Mouse (Mus musculus) kidney, adult 2 months (tissue): Measurements from ENCODE around the gene Frem1. TPM values are rescaled to one million over a fixed set of nuclear protein-coding genes. Genes with fewer than 3 reads are reported as not detected.

Experiments used
- DNase-seq: peaks from one replicate; pipeline ENCODE4 v3.0.0; 2021
- H3K27ac ChIP-seq: fragments of 200-500 bp; 2 replicates; pipeline ENCODE4 v1.5.1; 2012; ENCODE audit warnings: low read depth, low read length, control low read depth, inconsistent platforms; ENCODE audit not compliant: insufficient read depth
- H3K27me3 ChIP-seq: fragments of 200-500 bp; replicated peaks from 2 replicates; pipeline ENCODE4 v1.6.1; 2012; ENCODE audit warnings: mild to moderate bottlenecking, moderate library complexity, low read length, inconsistent platforms; ENCODE audit not compliant: control insufficient read depth, insufficient read depth
- H3K36me3 ChIP-seq: fragments of 200-500 bp; 2 replicates; pipeline ENCODE4 v1.6.1; 2012; ENCODE audit warnings: mild to moderate bottlenecking, moderate library complexity, low read length, inconsistent platforms; ENCODE audit not compliant: control insufficient read depth, insufficient read depth
- H3K4me1 ChIP-seq: fragments of 200-500 bp; 2 replicates; pipeline ENCODE4 v1.6.1; 2011; ENCODE audit warnings: low read length; ENCODE audit not compliant: control insufficient read depth, insufficient read depth
- H3K4me3 ChIP-seq: fragments of 200-500 bp; 2 replicates; pipeline ENCODE4 v1.5.1; 2011; ENCODE audit warnings: mild to moderate bottlenecking, low read depth, low read length, control low read depth; ENCODE audit not compliant: insufficient read depth
- CTCF ChIP-seq: fragments of 200-500 bp; conservative IDR thresholded peaks from 2 replicates; pipeline ENCODE4 v1.5.1; 2011; ENCODE audit warnings: low read depth, mild to moderate bottlenecking, control low read depth, low read length, moderate library complexity, mixed read lengths; ENCODE audit not compliant: insufficient read depth, insufficient read length
- POLR2A ChIP-seq: fragments of 200-500 bp; IDR thresholded peaks from one replicate; pipeline ENCODE4 v1.6.1; 2011; ENCODE audit warnings: low read depth, low read length, control low read depth
- whole genome bisulfite sequencing: fragments of 180-500 bp; shearing (Covaris S2); methylation state at CpG from one replicate; pipeline ENCODE4 v1.1.7; 2018; 5-methylcytosine and 5-hydroxymethylcytosine counted together
- polyA plus RNA-seq: library from polyadenylated mRNA; depleted of rRNA; stranded (reverse); fragments of >200 nt; gene quantifications from 2 replicates; pipeline ENCODE4 v1.2.3, GENCODE M21; 2012

Gene Frem1
- polyA plus RNA-seq, 1 experiment, result 4.6 TPM

DNA sequence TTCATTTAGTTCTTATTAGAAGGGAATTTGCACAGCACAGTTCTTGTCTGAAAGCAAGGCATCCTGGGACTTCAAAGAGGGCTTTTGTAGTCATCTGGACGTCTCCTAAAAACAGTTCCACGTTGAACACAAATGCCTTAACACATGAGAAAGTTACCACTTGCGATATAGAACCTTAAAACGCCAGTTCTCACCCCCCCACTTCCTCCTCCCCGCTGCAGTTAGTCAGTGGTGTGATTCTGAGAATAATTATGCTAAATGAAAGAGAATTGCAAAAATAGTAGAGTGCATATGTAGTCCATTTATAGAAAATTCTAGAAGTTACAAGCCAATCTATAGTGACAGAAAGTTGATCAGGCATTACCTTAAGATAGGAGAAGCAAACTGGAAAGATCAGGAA lies 159.9 kb downstream of the Frem1 start:
- no peak for DNase-seq
- Histone ChIP-seq H3K4me1 (no peaks in the 10 kb centered on the region), H3K27me3 (no peaks in the 10 kb centered on the region), H3K36me3 (no peaks in the 10 kb centered on the region), H3K27ac (no peak overlapping the region), H3K4me3 (no peak overlapping the region)
- no peak for TF ChIP-seq CTCF
- no peak for TF ChIP-seq POLR2A
- 79% methylated on average over 5 of the region's 5 CpGs for WGBS

DNA sequence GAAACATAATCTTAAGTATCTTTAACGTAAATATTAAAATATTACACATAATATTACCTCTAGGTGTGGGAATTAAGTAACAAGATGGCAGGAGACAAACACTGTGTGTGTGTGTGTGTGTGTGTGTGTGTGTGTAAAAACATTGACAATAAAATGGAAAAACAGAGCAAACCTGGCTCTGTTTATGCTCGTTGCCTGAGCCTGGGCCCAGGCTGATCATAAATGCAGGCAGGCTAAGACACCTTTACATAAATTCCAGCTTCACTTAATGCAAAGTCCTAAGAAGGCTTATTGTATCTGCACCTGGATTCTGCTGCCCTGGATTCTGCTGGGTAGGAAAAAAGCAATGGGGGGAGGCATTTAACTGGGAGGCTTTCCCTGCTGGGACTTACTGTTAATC lies 160.6 kb downstream of the Frem1 start:
- Histone ChIP-seq H3K27ac (no peak overlapping the region), H3K4me1 (no peaks in the 10 kb centered on the region), H3K36me3 (no peaks in the 10 kb centered on the region), H3K4me3 (no peak overlapping the region), H3K27me3 (no peaks in the 10 kb centered on the region)
- TF ChIP-seq POLR2A (no peak), CTCF (no peak)
- 82% methylated on average over 2 of the region's 2 CpGs for WGBS
- no peak for DNase-seq

DNA sequence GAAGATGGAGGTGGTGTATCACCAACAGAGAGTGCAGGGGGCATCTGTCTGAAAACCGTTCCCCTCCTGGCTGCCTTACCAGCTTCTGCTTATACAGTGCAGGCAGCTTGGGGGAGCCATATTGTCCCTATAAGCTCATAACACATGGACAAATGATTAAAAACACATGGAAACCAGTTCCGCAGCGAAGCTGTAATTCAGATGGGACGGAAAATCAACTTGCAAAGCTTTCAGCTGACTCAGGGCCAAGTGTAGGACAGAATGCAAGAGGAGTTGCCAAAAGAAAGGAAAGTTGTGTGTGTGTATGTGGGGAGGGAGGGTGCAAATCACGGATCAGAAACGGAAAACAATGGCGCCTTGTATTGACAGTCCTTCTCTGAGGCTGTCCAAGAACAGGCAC lies 161.1 kb downstream of the Frem1 start:
- H3K4me3 ChIP-seq, result no peak overlapping the region
- no peaks in the 10 kb centered on the region for H3K4me1 ChIP-seq
- DNase-seq, result no peak
- 82% methylated on average over 7 of the region's 7 CpGs for WGBS
- no peak overlapping the region for H3K27ac ChIP-seq
- no peaks in the 10 kb centered on the region for H3K36me3 ChIP-seq
- TF ChIP-seq POLR2A (no peak), CTCF (no peak)
- H3K27me3 ChIP-seq, result no peaks in the 10 kb centered on the region

DNA sequence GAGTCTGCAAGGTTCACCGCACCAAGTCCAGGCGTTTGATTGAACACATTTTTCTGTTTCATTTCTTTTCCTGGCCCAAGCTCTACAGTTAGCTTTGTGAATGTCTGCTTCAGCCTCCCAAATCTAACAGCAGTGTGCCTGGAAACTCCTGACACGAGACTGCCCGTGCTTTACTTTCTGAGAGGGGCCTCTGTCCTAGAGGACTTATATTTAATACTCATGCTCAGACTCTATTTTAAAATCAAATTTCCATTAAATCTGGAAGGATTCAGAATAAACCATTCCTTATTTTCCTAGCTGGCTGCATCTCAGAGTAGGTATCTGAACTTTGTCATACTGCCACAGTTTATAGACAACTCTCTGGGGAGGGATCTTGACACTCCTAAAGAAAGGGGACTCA lies 161.6 kb downstream of the Frem1 start:
- H3K27me3 ChIP-seq, result no peaks in the 10 kb centered on the region
- TF ChIP-seq POLR2A (no peak), CTCF (no peak)

DNA sequence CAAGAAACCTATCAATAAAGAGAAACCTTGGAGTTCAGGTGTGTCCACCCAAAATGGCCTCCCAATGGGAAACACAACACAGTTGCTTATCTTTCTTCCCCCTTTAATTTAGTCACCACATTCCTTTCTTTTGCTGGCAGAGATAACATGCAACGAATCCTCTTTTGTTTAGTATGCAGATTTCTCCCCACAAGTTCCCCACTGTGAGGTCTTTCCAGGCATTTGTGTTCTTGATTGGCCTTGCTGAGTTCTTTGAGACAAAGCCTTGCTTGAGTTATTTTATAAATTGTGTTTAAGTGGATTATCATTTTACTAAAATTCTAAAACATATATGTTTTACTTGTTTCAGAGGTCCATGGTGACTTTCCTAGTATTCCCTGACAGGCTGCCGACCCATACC lies 166.0 kb downstream of the Frem1 start:
- Histone ChIP-seq H3K27ac (no peak overlapping the region), H3K4me1 (no peaks in the 10 kb centered on the region), H3K27me3 (no peaks in the 10 kb centered on the region), H3K4me3 (no peak overlapping the region), H3K36me3 (no peaks in the 10 kb centered on the region)
- TF ChIP-seq POLR2A (no peak), CTCF (no peak)
- no peak for DNase-seq
- 81% methylated on average over 2 of the region's 2 CpGs for WGBS

More for the DNA sequence above, 161.6 kb downstream of the Frem1 start:
- H3K36me3 ChIP-seq, result no peaks in the 10 kb centered on the region
- H3K4me1 ChIP-seq, result no peaks in the 10 kb centered on the region
- H3K27ac ChIP-seq, result no peak overlapping the region
- no peak for DNase-seq
- no peak overlapping the region for H3K4me3 ChIP-seq
- WGBS, result 82% methylated on average over 4 of the region's 4 CpGs

DNA sequence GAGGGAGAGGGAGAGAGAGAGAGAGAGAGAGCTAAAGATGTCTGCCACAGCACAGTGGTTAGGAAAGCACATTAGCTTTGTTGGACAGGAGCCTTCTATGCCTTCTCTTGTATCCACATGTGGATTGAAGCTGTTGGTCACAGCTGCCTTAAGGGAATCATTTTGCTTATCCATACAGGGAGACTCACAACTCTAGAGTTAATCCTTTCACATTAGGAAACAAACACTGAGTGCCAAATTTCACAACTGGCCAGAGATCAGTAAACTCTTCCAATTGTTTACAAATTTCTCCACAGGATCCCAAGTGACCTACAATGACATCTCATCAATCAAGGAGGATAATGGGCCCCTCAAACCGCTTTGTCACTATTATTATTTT lies 166.6 kb downstream of the Frem1 start:
- Histone ChIP-seq H3K4me3 (no peak overlapping the region), H3K27ac (no peak overlapping the region), H3K4me1 (no peaks in the 10 kb centered on the region), H3K36me3 (no peaks in the 10 kb centered on the region), H3K27me3 (no peaks in the 10 kb centered on the region)
- TF ChIP-seq POLR2A (no peak), CTCF (no peak)
- no peak for DNase-seq
- WGBS, result 53% methylated on average over 1 of the region's 1 CpGs

DNA sequence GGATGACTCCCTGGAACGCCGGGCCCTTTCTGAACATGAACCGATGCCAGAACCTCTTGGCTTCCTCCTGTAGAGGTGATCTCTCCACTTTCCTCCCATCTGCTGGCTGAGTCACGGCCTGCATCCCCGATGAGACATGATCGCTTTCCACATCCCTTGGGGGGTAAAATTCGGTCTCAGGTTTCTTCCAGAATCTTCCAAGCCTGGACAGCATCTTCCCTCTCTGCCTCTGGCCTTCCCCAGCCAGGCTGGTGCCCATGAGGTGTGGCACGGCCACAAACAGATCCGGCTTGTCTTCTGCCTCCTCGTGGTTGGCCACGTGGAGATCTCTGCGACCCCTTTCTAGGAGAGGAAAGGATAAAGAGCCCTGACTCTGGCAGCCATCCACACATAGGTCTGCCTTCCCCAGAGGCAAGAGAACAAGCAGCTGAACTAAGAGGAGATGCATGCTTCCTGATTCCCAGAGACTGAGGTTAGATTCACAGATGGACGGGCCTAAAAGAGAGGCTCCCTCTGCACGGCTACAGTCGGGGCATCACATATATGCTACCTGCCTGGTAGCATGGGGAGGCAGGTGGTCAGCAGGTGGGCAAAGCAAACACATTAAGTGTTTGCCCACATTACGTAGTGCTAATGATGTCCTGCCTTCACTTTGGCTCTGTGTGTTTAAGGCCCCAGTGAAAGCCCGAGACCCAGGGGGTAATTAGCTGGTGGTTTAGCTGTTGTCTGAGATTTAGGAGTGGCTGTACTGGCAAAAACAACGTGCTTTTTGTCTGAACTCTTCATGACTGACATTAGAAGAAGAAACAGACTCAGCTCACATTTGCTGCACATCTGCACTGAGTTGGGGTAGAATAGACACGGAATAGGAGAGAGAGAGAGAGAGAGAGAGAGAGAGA lies 167.3 kb downstream of the Frem1 start, which contains the start of gene Cer1:
Gene Cer1 (minus strand): TSS at position 513 of the 899 bp plus-strand sequence.
- Histone ChIP-seq H3K27me3 (no peaks in the 10 kb centered on the region), H3K27ac (no peak within 1 kb of the TSS), H3K36me3 (no peaks in the 10 kb centered on the region), H3K4me3 (no peak within 1 kb of the TSS), H3K4me1 (no peaks in the 10 kb centered on the region)
- WGBS, result 74% methylated on average over 19 of the region's 19 CpGs
- TF ChIP-seq CTCF (no peak), POLR2A (no peak)
- no peak for DNase-seq

DNA sequence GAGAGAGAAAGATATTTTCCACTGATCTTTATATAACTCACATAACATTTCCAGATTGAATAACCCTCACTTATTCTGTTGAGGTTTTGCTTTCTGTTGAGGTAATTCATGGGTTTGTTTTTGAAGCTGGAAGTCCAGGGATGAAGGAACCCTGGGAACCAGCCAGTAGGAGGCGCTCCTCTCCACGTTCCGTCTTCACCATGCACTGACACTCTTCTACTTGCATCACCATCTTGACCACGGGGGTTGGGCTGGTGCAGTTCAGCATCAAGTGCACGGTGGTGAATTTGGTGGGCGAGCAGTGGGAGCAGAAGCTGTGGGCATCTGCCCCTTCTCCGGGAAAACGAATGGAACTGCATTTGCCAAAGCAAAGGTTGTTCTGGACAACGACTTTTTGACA lies 169.6 kb downstream of the Frem1 start:
- Histone ChIP-seq H3K4me1 (no peaks in the 10 kb centered on the region), H3K4me3 (no peak overlapping the region), H3K27me3 (no peaks in the 10 kb centered on the region), H3K36me3 (no peaks in the 10 kb centered on the region), H3K27ac (no peak overlapping the region)
- TF ChIP-seq POLR2A, result no peak
- TF ChIP-seq CTCF, result 0 out of 2 replicates have a peak, but pooled peaks have one; percentile 5
- 86% methylated on average over 9 of the region's 9 CpGs for whole genome bisulfite sequencing
- no peak for DNase-seq
